Mouse (Mus musculus): ENCODE measurements around the gene Pip5k1c. TPM values are rescaled to one million over a fixed set of nuclear protein-coding genes. Genes with fewer than 3 reads are reported as not detected.

Gene Pip5k1c
- total RNA-seq (2014; rRNA removed; ENCODE audit: low replicate concordance): 38.5 and 44.3 TPM in 2 replicates
- 20.9 and 21.4 TPM in 2 replicates for polyA plus RNA-seq (2015; fragmentation: Nextera tagmentation; extraction: Ambion mirVana)

- TF ChIP-seq CTCF (IDR thresholded peaks at IDR 0.05; ENCODE audit: low read depth) (peak; percentile 91), EP300 (IDR thresholded peaks at IDR 0.05; ENCODE audit: low read depth) (peak; percentile 93; the same call in 1 of the 2 replicates)
- peak; percentile 94 for ATAC-seq (ENCODE audit: insufficient read depth, low read depth)
- H3K9ac ChIP-seq (replicated peaks; ENCODE audit: low read depth, low read length): peak within 1 kb of the TSS; percentile 60
- peaks cover 13% of the 10 kb centered on the region; the same call in 1 of the 2 replicates for H3K27me3 ChIP-seq (ENCODE audit: control insufficient read depth, insufficient read depth, low read length)
- peak; percentile 100 for DNase-seq (ENCODE audit: low spot score)
- H3K36me3 ChIP-seq (replicated peaks; ENCODE audit: control insufficient read depth, insufficient read depth, low read length): no peaks in the 10 kb centered on the region
- H3K4me1 ChIP-seq (ENCODE audit: control insufficient read depth, insufficient read depth): peaks cover 28% of the 10 kb centered on the region
- peak within 1 kb of the TSS; percentile 85 for H3K27ac ChIP-seq (ENCODE audit: low read depth)
- peak within 1 kb of the TSS; percentile 73 for H3K4me2 ChIP-seq (ENCODE audit: low read depth, low read length)
- under 1% methylated on average over 64 of the region's 80 CpGs for WGBS
- H3K4me3 ChIP-seq (ENCODE audit: low read depth, low read length): peak within 1 kb of the TSS; percentile 62
- H3K9me3 ChIP-seq (replicated peaks; ENCODE audit: control insufficient read depth, low read length): no peaks in the 10 kb centered on the region
Observed at GRCm38 (mm10) chr10:81292554-81293333, at the start of gene Pip5k1c. Pip5k1c (plus strand) TSS chr10:81292963.

- Histone ChIP-seq H3K36me3 (replicated peaks; ENCODE audit: control insufficient read depth, insufficient read depth, low read length) (no peaks in the 10 kb centered on the region), H3K9me3 (replicated peaks; ENCODE audit: control insufficient read depth, low read length) (no peaks in the 10 kb centered on the region), H3K4me2 (ENCODE audit: low read depth, low read length) (no peak overlapping the region), H3K4me3 (ENCODE audit: low read depth, low read length) (no peak overlapping the region), H3K27me3 (ENCODE audit: control insufficient read depth, insufficient read depth, low read length) (peaks cover 20% of the 10 kb centered on the region), H3K9ac (replicated peaks; ENCODE audit: low read depth, low read length) (no peak overlapping the region), H3K27ac (ENCODE audit: low read depth) (no peak overlapping the region), H3K4me1 (ENCODE audit: control insufficient read depth, insufficient read depth) (0 out of 2 replicates have a peak, but pooled peaks cover 2% of the 10 kb centered on the region)
- DNase-seq (ENCODE audit: low spot score): no peak
- ATAC-seq (ENCODE audit: insufficient read depth, low read depth): no peak
- TF ChIP-seq EP300 (IDR thresholded peaks at IDR 0.05; ENCODE audit: low read depth) (no peak), CTCF (IDR thresholded peaks at IDR 0.05; ENCODE audit: low read depth) (no peak)
- 69% methylated on average over 4 of the region's 4 CpGs for WGBS
Observed at GRCm38 (mm10) chr10:81244146-81244545, 48.6 kb upstream of the Pip5k1c start.

- no peaks in the 10 kb centered on the region for H3K9me3 ChIP-seq (replicated peaks; ENCODE audit: control insufficient read depth, low read length)
- ATAC-seq (ENCODE audit: insufficient read depth, low read depth) (peak; percentile 62), DNase-seq (ENCODE audit: low spot score) (peak; percentile 70)
- peaks cover 15% of the 10 kb centered on the region for H3K27me3 ChIP-seq (ENCODE audit: control insufficient read depth, insufficient read depth, low read length)
- TF ChIP-seq CTCF (IDR thresholded peaks at IDR 0.05; ENCODE audit: low read depth) (peak; percentile 93), EP300 (IDR thresholded peaks at IDR 0.05; ENCODE audit: low read depth) (no peak)
- no peak overlapping the region for H3K9ac ChIP-seq (replicated peaks; ENCODE audit: low read depth, low read length)
- H3K4me1 ChIP-seq (ENCODE audit: control insufficient read depth, insufficient read depth): 0 out of 2 replicates have a peak, but pooled peaks cover 2% of the 10 kb centered on the region
- H3K36me3 ChIP-seq (replicated peaks; ENCODE audit: control insufficient read depth, insufficient read depth, low read length): no peaks in the 10 kb centered on the region
- no peak overlapping the region for H3K4me3 ChIP-seq (ENCODE audit: low read depth, low read length)
- H3K4me2 ChIP-seq (ENCODE audit: low read depth, low read length): no peak overlapping the region
- WGBS: 9% methylated on average over 17 of the region's 17 CpGs
- no peak overlapping the region for H3K27ac ChIP-seq (ENCODE audit: low read depth)
Observed at GRCm38 (mm10) chr10:81244595-81244994, 48.2 kb upstream of the Pip5k1c start.

- Histone ChIP-seq H3K4me2 (ENCODE audit: low read depth, low read length) (no peak overlapping the region), H3K9ac (replicated peaks; ENCODE audit: low read depth, low read length) (no peak overlapping the region), H3K4me3 (ENCODE audit: low read depth, low read length) (no peak overlapping the region), H3K36me3 (replicated peaks; ENCODE audit: control insufficient read depth, insufficient read depth, low read length) (no peaks in the 10 kb centered on the region), H3K4me1 (ENCODE audit: control insufficient read depth, insufficient read depth) (0 out of 2 replicates have a peak, but pooled peaks cover 2% of the 10 kb centered on the region), H3K9me3 (replicated peaks; ENCODE audit: control insufficient read depth, low read length) (no peaks in the 10 kb centered on the region), H3K27me3 (ENCODE audit: control insufficient read depth, insufficient read depth, low read length) (peaks cover 9% of the 10 kb centered on the region), H3K27ac (ENCODE audit: low read depth) (no peak overlapping the region)
- TF ChIP-seq EP300 (IDR thresholded peaks at IDR 0.05; ENCODE audit: low read depth): no peak
- TF ChIP-seq CTCF (IDR thresholded peaks at IDR 0.05; ENCODE audit: low read depth): no peak
- WGBS: 90% methylated on average over 6 of the region's 6 CpGs
- DNase-seq (ENCODE audit: low spot score) (no peak), ATAC-seq (ENCODE audit: insufficient read depth, low read depth) (no peak)
Observed at GRCm38 (mm10) chr10:81245166-81245565, 47.6 kb upstream of the Pip5k1c start.

- 94% methylated on average over 2 of the region's 2 CpGs for WGBS
- Histone ChIP-seq H3K27ac (ENCODE audit: low read depth) (no peak overlapping the region), H3K9me3 (replicated peaks; ENCODE audit: control insufficient read depth, low read length) (no peaks in the 10 kb centered on the region), H3K9ac (replicated peaks; ENCODE audit: low read depth, low read length) (no peak overlapping the region), H3K4me2 (ENCODE audit: low read depth, low read length) (no peak overlapping the region), H3K36me3 (replicated peaks; ENCODE audit: control insufficient read depth, insufficient read depth, low read length) (no peaks in the 10 kb centered on the region), H3K27me3 (ENCODE audit: control insufficient read depth, insufficient read depth, low read length) (peaks cover 13% of the 10 kb centered on the region), H3K4me1 (ENCODE audit: control insufficient read depth, insufficient read depth) (0 out of 2 replicates have a peak, but pooled peaks cover 2% of the 10 kb centered on the region), H3K4me3 (ENCODE audit: low read depth, low read length) (no peak overlapping the region)
- TF ChIP-seq CTCF (IDR thresholded peaks at IDR 0.05; ENCODE audit: low read depth): no peak
- TF ChIP-seq EP300 (IDR thresholded peaks at IDR 0.05; ENCODE audit: low read depth): no peak
- ATAC-seq (ENCODE audit: insufficient read depth, low read depth): no peak
- DNase-seq (ENCODE audit: low spot score): no peak
Observed at GRCm38 (mm10) chr10:81247804-81248203, 45.0 kb upstream of the Pip5k1c start.

All from heart, postnatal 0 days (tissue).